20 mouse cellular contexts compared by ENCODE assay signal in genomic region chr5:30115718-30116117, GRCm38 (mm10). TPM values are rescaled to one million over a fixed set of nuclear protein-coding genes. Genes with fewer than 3 reads are reported as not detected.
DNase-seq lines count a peak whose midpoint lies in the region; ATAC-seq and TF ChIP-seq lines count a peak whose summit lies in the region.
"Had no signal": no experiment of that assay in that cellular context is flagged by ENCODE, and none has a peak within 500 bp of the region (broad histone marks: within the 10 kb centered on the region; RNA-seq: fewer than 3 reads in every experiment).

No protein-coding gene starts in this region.

- no peak for DNase-seq in lung, embryonic 14.5 days
- DNase-seq in lung, adult 18-20 months = no peak
- peak; percentile 35 for DNase-seq in embryo, embryonic 11 days
- DNase-seq in spleen, postnatal 4 days (ENCODE audit: low spot score in 2 of 2) = no peak
- no peak for DNase-seq in MN1 (ENCODE audit: low spot score)
- DNase-seq: B cell, adult 2 months; heart, adult 18-20 months; kidney, adult 2 months; layer of hippocampus, postnatal 36 days; spleen, adult 18-20 months had no signal

- no peak for TF ChIP-seq EP300 in ES-Bruce4 (IDR thresholded peaks at IDR 0.05; ENCODE audit: insufficient read depth, low read depth, low read length)

- H3K4me3 ChIP-seq in hindbrain, embryonic 15.5 days = no peak overlapping the region
- H3K4me3 ChIP-seq in hindbrain, embryonic 13.5 days = no peak overlapping the region
- H3K4me3 ChIP-seq in lung, embryonic 14.5 days (ENCODE audit: low read depth, low read length) = no peak overlapping the region
- no peak overlapping the region; the same call in 1 of the 2 replicates for H3K4me3 ChIP-seq in ES-Bruce4 (ENCODE audit: low read depth, low read length)
- H3K4me3 ChIP-seq: forebrain, embryonic 10.5 days had no signal

- no peak for ATAC-seq in hindbrain, embryonic 15.5 days (ENCODE audit: low FRiP score, low read depth)
- no peak for ATAC-seq in hindbrain, embryonic 13.5 days (ENCODE audit: low FRiP score)
- ATAC-seq in lung, embryonic 14.5 days (ENCODE audit: insufficient read depth) = no peak

- no peak overlapping the region for H3K27ac ChIP-seq in hindbrain, embryonic 15.5 days (replicated peaks)
- H3K27ac ChIP-seq in hindbrain, embryonic 13.5 days = no peak overlapping the region
- H3K27ac ChIP-seq in lung, embryonic 14.5 days (ENCODE audit: low read depth) = no peak overlapping the region
- no peak overlapping the region for H3K27ac ChIP-seq in ES-Bruce4 (ENCODE audit: insufficient read depth, low read length)
- H3K27ac ChIP-seq: embryonic facial prominence, embryonic 12.5 days; forebrain, embryonic 10.5 days; hindbrain, embryonic 14.5 days; lung, embryonic 15.5 days had no signal

- 38% methylated on average over 10 of the region's 10 CpGs for WGBS in hindbrain, embryonic 15.5 days
- 32% methylated on average over 10 of the region's 10 CpGs for WGBS in hindbrain, embryonic 13.5 days
- 27% methylated on average over 10 of the region's 10 CpGs for WGBS in lung, embryonic 14.5 days

- 0 out of 2 replicates have a peak overlapping the region, but pooled peaks have one; percentile 6 for H3K4me2 ChIP-seq in hindbrain, embryonic 15.5 days
- no peak overlapping the region for H3K4me2 ChIP-seq in hindbrain, embryonic 13.5 days
- no peak overlapping the region for H3K4me2 ChIP-seq in lung, embryonic 14.5 days

- TF ChIP-seq CTCF in lung, embryonic 14.5 days (IDR thresholded peaks at IDR 0.05; ENCODE audit: low read depth) = peak; percentile 43; the same call in 1 of the 2 replicates
- TF ChIP-seq CTCF in ES-Bruce4 (IDR thresholded peaks at IDR 0.05; ENCODE audit: low read depth, low read length) = peak; percentile 64

- TF ChIP-seq POLR2A in ES-Bruce4 (IDR thresholded peaks at IDR 0.05; ENCODE audit: insufficient read depth, low read length) = no peak

- H3K9me3 ChIP-seq in hindbrain, embryonic 15.5 days = no peaks in the 10 kb centered on the region
- H3K9me3 ChIP-seq in hindbrain, embryonic 13.5 days = no peaks in the 10 kb centered on the region
- H3K9me3 ChIP-seq in lung, embryonic 14.5 days (ENCODE audit: low read depth, low read length) = no peaks in the 10 kb centered on the region
- no peaks in the 10 kb centered on the region for H3K9me3 ChIP-seq in ES-Bruce4 (replicated peaks; ENCODE audit: control insufficient read depth, insufficient read depth, low read length, poor library complexity, severe bottlenecking)
- H3K9me3 ChIP-seq: embryonic facial prominence, embryonic 12.5 days; forebrain, embryonic 10.5 days; lung, embryonic 15.5 days had no signal

- 0 out of 2 replicates have a peak, but pooled peaks cover 7% of the 10 kb centered on the region for H3K27me3 ChIP-seq in hindbrain, embryonic 15.5 days
- peaks cover 23% of the 10 kb centered on the region for H3K27me3 ChIP-seq in hindbrain, embryonic 13.5 days
- peaks cover 52% of the 10 kb centered on the region for H3K27me3 ChIP-seq in lung, embryonic 14.5 days (ENCODE audit: insufficient read depth, low read length)
- no peaks in the 10 kb centered on the region for H3K27me3 ChIP-seq in ES-Bruce4 (ENCODE audit: control insufficient read depth, insufficient read depth, low read length, poor library complexity, severe bottlenecking)

- H3K4me1 ChIP-seq in hindbrain, embryonic 15.5 days (replicated peaks) = peaks cover 29% of the 10 kb centered on the region
- H3K4me1 ChIP-seq in hindbrain, embryonic 13.5 days (replicated peaks) = peaks cover 34% of the 10 kb centered on the region
- no peaks in the 10 kb centered on the region; the same call in 1 of the 2 replicates for H3K4me1 ChIP-seq in lung, embryonic 14.5 days (ENCODE audit: insufficient read depth)
- no peaks in the 10 kb centered on the region for H3K4me1 ChIP-seq in ES-Bruce4 (ENCODE audit: control insufficient read depth, insufficient read depth, low read length)

- H3K9ac ChIP-seq in hindbrain, embryonic 15.5 days = no peak overlapping the region
- no peak overlapping the region for H3K9ac ChIP-seq in hindbrain, embryonic 13.5 days
- no peak overlapping the region for H3K9ac ChIP-seq in lung, embryonic 14.5 days
- no peak overlapping the region for H3K9ac ChIP-seq in ES-Bruce4 (ENCODE audit: low read depth, poor library complexity, severe bottlenecking)
- H3K9ac ChIP-seq: hindbrain, embryonic 14.5 days; lung, embryonic 15.5 days had no signal

- peaks cover 30% of the 10 kb centered on the region for H3K36me3 ChIP-seq in hindbrain, embryonic 15.5 days
- peaks cover 62% of the 10 kb centered on the region for H3K36me3 ChIP-seq in hindbrain, embryonic 13.5 days
- peaks cover 37% of the 10 kb centered on the region for H3K36me3 ChIP-seq in lung, embryonic 14.5 days (ENCODE audit: insufficient read depth)
- H3K36me3 ChIP-seq in ES-Bruce4 (ENCODE audit: control insufficient read depth, insufficient read depth, low read length, poor library complexity, severe bottlenecking) = no peaks in the 10 kb centered on the region

RNA-seq across cellular contexts. Expression of gene 3110082J24Rik, which starts 9.8 kb away (rescaled TPM):
- polyA plus RNA-seq in hindbrain, embryonic 15.5 days (2015; fragmentation: Nextera tagmentation; extraction: Ambion mirVana) = 3.2 and 5.3 TPM in 2 replicates
- polyA plus RNA-seq in hindbrain, embryonic 13.5 days (2015; fragmentation: Nextera tagmentation; extraction: Ambion mirVana) = 6.4 and 7.2 TPM in 2 replicates
- polyA plus RNA-seq in lung, embryonic 14.5 days (2014; fragmentation: Nextera tagmentation; extraction: Ambion mirVana) = not detected in 2 replicates
- polyA plus RNA-seq in ES-Bruce4 (2011; ENCODE audit: insufficient read depth, insufficient read length, low read depth, missing spikeins) = not detected in 2 replicates
- polyA plus RNA-seq: heart, embryonic 16.5 days; kidney, adult 2 months; limb, embryonic 11.5 days; lung, embryonic 15.5 days; stomach, embryonic 16.5 days had no signal

RNA-seq across cellular contexts. Expression of gene Garem2, which starts 10.8 kb away (rescaled TPM):
- 11.5 and 13.7 TPM in 2 replicates for polyA plus RNA-seq in hindbrain, embryonic 15.5 days (2015; fragmentation: Nextera tagmentation; extraction: Ambion mirVana)
- polyA plus RNA-seq in hindbrain, embryonic 13.5 days (2015; fragmentation: Nextera tagmentation; extraction: Ambion mirVana) = 14.0 and 15.0 TPM in 2 replicates
- 0.39 and 0.49 TPM in 2 replicates for polyA plus RNA-seq in lung, embryonic 14.5 days (2014; fragmentation: Nextera tagmentation; extraction: Ambion mirVana)
- 0.67 and 1.0 TPM in 2 replicates for polyA plus RNA-seq in ES-Bruce4 (2011; ENCODE audit: insufficient read depth, insufficient read length, low read depth, missing spikeins)

RNA-seq across cellular contexts. Expression of gene Hadha, which starts 39.2 kb away (rescaled TPM):
- 68.9 and 75.8 TPM in 2 replicates for polyA plus RNA-seq in hindbrain, embryonic 15.5 days (2015; fragmentation: Nextera tagmentation; extraction: Ambion mirVana)
- 76.1 and 84.3 TPM in 2 replicates for polyA plus RNA-seq in hindbrain, embryonic 13.5 days (2015; fragmentation: Nextera tagmentation; extraction: Ambion mirVana)
- polyA plus RNA-seq in lung, embryonic 14.5 days (2014; fragmentation: Nextera tagmentation; extraction: Ambion mirVana) = 118 and 124 TPM in 2 replicates
- polyA plus RNA-seq in ES-Bruce4 (2011; ENCODE audit: insufficient read depth, insufficient read length, low read depth, missing spikeins) = 59.3 and 65.7 TPM in 2 replicates

RNA-seq across cellular contexts. Expression of gene Hadhb, which starts 39.3 kb away (rescaled TPM):
- 56.5 and 63.8 TPM in 2 replicates for polyA plus RNA-seq in hindbrain, embryonic 15.5 days (2015; fragmentation: Nextera tagmentation; extraction: Ambion mirVana)
- 65.0 and 70.7 TPM in 2 replicates for polyA plus RNA-seq in hindbrain, embryonic 13.5 days (2015; fragmentation: Nextera tagmentation; extraction: Ambion mirVana)
- polyA plus RNA-seq in lung, embryonic 14.5 days (2014; fragmentation: Nextera tagmentation; extraction: Ambion mirVana) = 124 and 128 TPM in 2 replicates
- polyA plus RNA-seq in ES-Bruce4 (2011; ENCODE audit: insufficient read depth, insufficient read length, low read depth, missing spikeins) = 44.7 and 45.3 TPM in 2 replicates

RNA-seq across cellular contexts. Expression of gene Tyms, which starts 42.3 kb away (rescaled TPM):
- 52.5 and 59.1 TPM in 2 replicates for polyA plus RNA-seq in hindbrain, embryonic 15.5 days (2015; fragmentation: Nextera tagmentation; extraction: Ambion mirVana)
- 67.9 and 68.8 TPM in 2 replicates for polyA plus RNA-seq in hindbrain, embryonic 13.5 days (2015; fragmentation: Nextera tagmentation; extraction: Ambion mirVana)
- polyA plus RNA-seq in lung, embryonic 14.5 days (2014; fragmentation: Nextera tagmentation; extraction: Ambion mirVana) = 343 and 362 TPM in 2 replicates
- 82.8 and 94.5 TPM in 2 replicates for polyA plus RNA-seq in ES-Bruce4 (2011; ENCODE audit: insufficient read depth, insufficient read length, low read depth, missing spikeins)
